Mouse (Mus musculus) heart, adult 9 months (tissue): ENCODE data around the gene Tead1.

Experiments
- DNase-seq, 2 experiments: peaks; one replicate each; pipeline ENCODE4 v3.0.0; 2022; ENCODE audit warnings: low spot score in 2 of 2

Gene Tead1

GRCm38 (mm10) chr7:112773601-112774000 is 94.5 kb downstream of the Tead1 start:
- DNase-seq: peak in 1 of 2 experiments; percentile 39

- no peak for DNase-seq
Observed at GRCm38 (mm10) chr7:112775816-112776215, 96.7 kb downstream of the Tead1 start.

- DNase-seq: no peak
Observed at GRCm38 (mm10) chr7:112776670-112777069, 97.6 kb downstream of the Tead1 start.

- no peak for DNase-seq
Observed at GRCm38 (mm10) chr7:112779636-112780035, 100.5 kb downstream of the Tead1 start.

GRCm38 (mm10) chr7:112780910-112781309 is 101.8 kb downstream of the Tead1 start:
- no peak for DNase-seq

GRCm38 (mm10) chr7:112781987-112782386 is 102.9 kb downstream of the Tead1 start:
- no peak for DNase-seq

- no peak for DNase-seq
Observed at GRCm38 (mm10) chr7:112784278-112784677, 105.2 kb downstream of the Tead1 start.

- no peak for DNase-seq
Observed at GRCm38 (mm10) chr7:112785271-112785670, 106.2 kb downstream of the Tead1 start.

GRCm38 (mm10) chr7:112786556-112787225 is 107.6 kb downstream of the Tead1 start:
- DNase-seq: peak in 1 of 2 experiments; percentile 47

GRCm38 (mm10) chr7:112787281-112787680 is 108.2 kb downstream of the Tead1 start:
- DNase-seq: no peak

GRCm38 (mm10) chr7:112788321-112788751 is 109.2 kb downstream of the Tead1 start:
- peak in 1 of 2 experiments; percentile 37 for DNase-seq

- no peak for DNase-seq
Observed at GRCm38 (mm10) chr7:112789693-112790092, 110.6 kb downstream of the Tead1 start.

- DNase-seq: no peak
Observed at GRCm38 (mm10) chr7:112790334-112790733, 111.2 kb downstream of the Tead1 start.

- no peak for DNase-seq
Observed at GRCm38 (mm10) chr7:112792679-112793078, 113.6 kb downstream of the Tead1 start.

- DNase-seq: peak; percentile 15 to 31
Observed at GRCm38 (mm10) chr7:112793903-112794302, 114.8 kb downstream of the Tead1 start.

- DNase-seq: no peak
Observed at GRCm38 (mm10) chr7:112794481-112794880, 115.4 kb downstream of the Tead1 start.

GRCm38 (mm10) chr7:112797526-112798321 is 118.6 kb downstream of the Tead1 start:
- DNase-seq: no peak

GRCm38 (mm10) chr7:112801706-112802105 is 122.6 kb downstream of the Tead1 start:
- no peak for DNase-seq

- no peak for DNase-seq
Observed at GRCm38 (mm10) chr7:112806718-112807400, 127.7 kb downstream of the Tead1 start.

GRCm38 (mm10) chr7:112807401-112807751 is 128.3 kb downstream of the Tead1 start:
- DNase-seq: peak; percentile 44 to 59

- no peak for DNase-seq
Observed at GRCm38 (mm10) chr7:112810752-112811151, 131.6 kb downstream of the Tead1 start.

GRCm38 (mm10) chr7:112812037-112812775 is 133.1 kb downstream of the Tead1 start:
- no peak for DNase-seq
